Mouse (Mus musculus) embryonic facial prominence, embryonic 11.5 days (tissue): Measurements from ENCODE around the gene Ahdc1. TPM values are rescaled to one million over a fixed set of nuclear protein-coding genes. Genes with fewer than 3 reads are reported as not detected.

Experiments used
- ATAC-seq: fragments of 200-750 bp; cut with Nextera tagmentation; replicated peaks from 2 replicates; pipeline ENCODE4 v1.8.0; 2017; ENCODE audit warnings: low read depth; ENCODE audit not compliant: insufficient number of reproducible peaks, low FRiP score, low TSS enrichment
- DNase-seq: peaks from one replicate; pipeline ENCODE4 v3.0.0-alpha.2; 2015; ENCODE audit warnings: low spot score
- H3K27ac ChIP-seq: fragments of 300-500 bp; sonication (generic); replicated peaks from 2 replicates; pipeline ENCODE4 v1.5.1; 2014; ENCODE audit warnings: mild to moderate bottlenecking, low read depth, low read length, control low read depth
- H3K27me3 ChIP-seq: fragments of 300-500 bp; sonication (generic); 2 replicates; pipeline ENCODE4 v1.6.1; 2014; ENCODE audit warnings: mild to moderate bottlenecking, low read length, moderate library complexity, mixed read lengths; ENCODE audit not compliant: control insufficient read depth, insufficient read depth
- H3K36me3 ChIP-seq: fragments of 300-500 bp; sonication (generic); replicated peaks from 2 replicates; pipeline ENCODE4 v1.6.1; 2014; ENCODE audit warnings: low read depth, mild to moderate bottlenecking, low read length, moderate library complexity, mixed read lengths; ENCODE audit not compliant: control insufficient read depth, insufficient read depth
- H3K4me1 ChIP-seq: fragments of 300-500 bp; sonication (generic); 2 replicates; pipeline ENCODE4 v1.6.1; 2014; ENCODE audit warnings: low read length, mixed read lengths; ENCODE audit not compliant: control insufficient read depth, insufficient read depth
- H3K4me2 ChIP-seq: fragments of 300-500 bp; sonication (generic); 2 replicates; pipeline ENCODE4 v1.6.1; 2014; ENCODE audit warnings: low read depth, mild to moderate bottlenecking, control low read depth, low read length, moderate library complexity
- H3K4me3 ChIP-seq: fragments of 300-500 bp; sonication (generic); 2 replicates; pipeline ENCODE4 v1.5.1; 2014; ENCODE audit warnings: low read depth, low read length, control low read depth
- H3K9ac ChIP-seq: fragments of 300-500 bp; sonication (generic); replicated peaks from 2 replicates; pipeline ENCODE4 v1.6.1; 2014; ENCODE audit warnings: mild to moderate bottlenecking, control low read depth, low read length
- H3K9me3 ChIP-seq: fragments of 300-500 bp; sonication (generic); replicated peaks from 2 replicates; pipeline ENCODE4 v1.6.1; 2016; ENCODE audit warnings: mild to moderate bottlenecking, low read length, inconsistent platforms, mixed read lengths; ENCODE audit not compliant: control insufficient read depth
- WGBS: fragments of 180-500 bp; shearing (Covaris S2); extraction: QIAGEN DNeasy Blood & Tissue Kit; methylation state at CpG from one replicate; pipeline ENCODE4 v1.1.7; 2014; 5-methylcytosine and 5-hydroxymethylcytosine counted together
- polyA plus RNA-seq: library from polyadenylated mRNA; unstranded; fragments of >200 nt; fragmentation: Nextera tagmentation; extraction: Ambion mirVana; gene quantifications from 2 replicates; pipeline ENCODE4 v1.2.1, GENCODE M21; 2014

The Ahdc1 gene
- polyA plus RNA-seq, 1 experiment from 2014 or later: 6.6 TPM

DNA sequence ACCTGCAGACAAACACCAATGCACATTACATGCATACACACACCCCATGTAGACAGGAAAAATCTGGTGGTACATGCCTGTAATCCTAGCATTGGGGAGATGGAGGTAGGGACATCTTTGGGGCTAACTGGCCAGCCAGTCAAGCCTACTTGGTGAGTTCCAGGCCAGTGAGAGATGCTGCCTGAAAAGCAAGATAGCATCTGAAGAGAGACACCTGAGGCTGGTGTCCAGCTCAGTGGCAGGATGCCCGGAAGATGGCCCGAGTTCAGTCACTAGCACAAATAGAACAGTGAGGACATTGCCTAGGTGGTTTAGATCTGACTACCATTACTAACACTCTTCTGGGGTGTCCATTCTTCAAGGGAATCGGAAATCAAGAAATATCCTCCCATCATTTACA, 69.8 kb downstream of the Ahdc1 start:
- Histone ChIP-seq H3K4me1 (peaks cover 13% of the 10 kb centered on the region), H3K9me3 (no peaks in the 10 kb centered on the region), H3K27ac (no peak overlapping the region), H3K27me3 (no peaks in the 10 kb centered on the region), H3K36me3 (no peaks in the 10 kb centered on the region; the same call in 1 of the 2 replicates), H3K4me2 (no peak overlapping the region), H3K9ac (no peak overlapping the region), H3K4me3 (no peak overlapping the region)
- no peak for DNase-seq
- ATAC-seq: no peak
- WGBS: 97% methylated on average over 3 of the region's 3 CpGs

DNA sequence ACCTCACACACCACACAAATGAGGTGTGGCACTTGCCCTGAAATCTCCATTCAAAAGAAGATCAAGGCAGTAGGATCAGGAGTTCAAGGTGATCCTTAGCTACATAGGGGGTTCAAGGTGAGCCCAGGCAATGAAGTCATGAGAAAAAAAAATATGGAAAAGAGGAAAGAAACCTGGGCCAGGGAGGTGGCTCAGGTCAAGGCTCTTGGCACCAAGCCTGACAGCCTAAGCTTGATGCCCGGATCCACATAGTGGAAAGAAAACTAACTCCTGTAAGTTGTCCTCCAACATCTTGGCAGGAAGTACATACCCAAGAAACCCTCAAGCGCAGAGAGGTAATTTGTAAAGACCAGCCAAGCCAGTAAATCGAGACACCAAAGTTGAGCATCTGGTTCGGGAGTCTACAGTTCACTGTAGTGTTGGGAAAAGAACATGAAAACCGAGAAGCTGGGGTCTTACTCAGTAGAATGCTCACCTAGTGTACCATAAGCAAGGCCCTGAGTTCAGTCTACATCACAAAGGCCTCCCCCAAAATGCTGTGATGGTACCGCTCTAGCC, 71.2 kb downstream of the Ahdc1 start:
- DNase-seq (no peak), ATAC-seq (no peak)
- 87% methylated on average over 6 of the region's 6 CpGs for WGBS
- H3K36me3 ChIP-seq: no peaks in the 10 kb centered on the region; the same call in 1 of the 2 replicates
- H3K27ac ChIP-seq: no peak overlapping the region
- no peak overlapping the region for H3K9ac ChIP-seq
- no peak overlapping the region for H3K4me2 ChIP-seq
- H3K4me3 ChIP-seq: no peak overlapping the region
- no peaks in the 10 kb centered on the region for H3K9me3 ChIP-seq
- H3K27me3 ChIP-seq: no peaks in the 10 kb centered on the region
- peaks cover 13% of the 10 kb centered on the region for H3K4me1 ChIP-seq

DNA sequence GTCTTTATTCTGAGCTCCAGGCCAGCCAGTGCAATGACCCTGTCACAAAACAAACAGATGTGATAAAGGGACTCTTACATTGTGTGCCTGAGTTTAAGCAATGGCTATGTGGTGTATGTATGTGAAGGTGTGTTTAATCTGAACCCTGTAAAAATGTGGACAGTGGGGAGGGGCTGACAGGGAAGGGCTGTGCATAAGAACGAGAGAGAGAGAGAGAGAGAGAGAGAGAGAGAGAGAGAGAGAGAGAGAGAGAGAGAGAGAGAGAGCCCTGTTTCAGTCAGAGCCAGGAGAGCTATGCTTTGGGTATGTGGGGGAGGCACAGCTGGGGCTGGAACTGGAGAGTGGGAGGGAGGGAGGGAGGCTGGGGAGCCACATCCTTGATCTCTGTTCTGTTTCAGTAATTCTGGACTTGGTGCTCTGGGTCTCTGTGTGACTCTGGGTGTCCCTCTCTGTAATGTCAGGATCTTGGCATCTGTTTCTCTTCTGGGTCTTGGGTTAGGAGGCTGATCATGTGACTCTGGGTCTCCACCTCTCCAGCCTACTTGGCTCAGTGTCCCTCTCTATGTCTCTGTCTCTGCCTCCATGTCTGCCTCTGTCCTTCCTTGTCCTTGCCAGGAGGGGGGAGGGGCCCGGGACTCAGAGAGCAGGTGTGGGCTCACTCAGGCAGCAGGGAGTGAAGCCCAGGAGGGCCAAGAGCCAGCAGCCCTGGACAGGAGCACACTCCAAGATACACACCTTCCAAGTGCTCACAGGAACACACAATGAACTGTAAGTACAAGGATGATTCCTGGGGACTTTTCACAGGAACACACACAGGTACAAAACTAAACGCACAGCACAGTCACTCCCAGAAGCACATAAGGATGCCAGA, 73.2 kb downstream of the Ahdc1 start:
- no peaks in the 10 kb centered on the region for H3K27me3 ChIP-seq
- H3K9me3 ChIP-seq: no peaks in the 10 kb centered on the region
- WGBS: 19% methylated on average over 3 of the region's 3 CpGs
- DNase-seq: no peak
- H3K27ac ChIP-seq: no peak overlapping the region
- H3K4me3 ChIP-seq: no peak overlapping the region
- H3K9ac ChIP-seq: peak overlapping the region; percentile 43
- H3K4me1 ChIP-seq: peaks cover 13% of the 10 kb centered on the region
- no peaks in the 10 kb centered on the region for H3K36me3 ChIP-seq
- peak overlapping the region; percentile 89; the same call in 1 of the 2 replicates for H3K4me2 ChIP-seq
- ATAC-seq: peak; percentile 17

DNA sequence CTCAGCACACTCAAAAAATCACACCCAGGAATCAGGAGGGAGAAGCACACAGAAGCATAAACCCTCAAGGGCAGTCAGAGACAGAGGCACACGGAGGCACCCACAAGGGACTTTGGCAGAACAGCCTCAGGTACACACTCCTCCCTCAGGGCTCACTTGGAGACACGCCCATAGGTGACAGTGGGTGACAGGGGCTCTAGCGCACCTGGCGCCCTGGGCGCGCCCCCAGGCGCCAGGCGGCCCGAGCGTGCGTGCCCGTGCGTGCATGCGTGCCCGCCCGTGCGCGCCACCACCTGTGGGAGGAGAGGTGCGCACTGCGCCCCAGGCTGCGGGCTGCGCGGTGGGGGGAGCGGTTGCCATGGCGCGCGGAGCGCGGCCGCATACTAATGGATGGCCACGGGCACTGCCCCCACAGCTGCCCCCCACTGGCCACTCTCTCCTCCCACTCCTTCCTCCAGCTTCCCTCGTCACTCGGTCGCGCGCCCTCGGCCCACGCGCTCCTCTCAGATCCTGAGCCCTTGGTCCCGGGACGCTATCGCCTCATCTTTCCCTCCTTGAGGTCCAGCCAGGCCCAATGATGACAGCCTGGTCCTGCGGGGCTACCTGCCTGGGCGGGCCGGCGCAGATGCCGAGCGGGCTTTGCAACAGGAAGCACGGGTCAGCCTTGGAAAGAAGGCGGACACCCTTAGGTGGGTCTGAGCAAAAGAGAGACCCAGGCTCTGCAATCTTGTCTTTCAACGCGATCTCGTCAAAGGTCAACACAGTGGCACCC, 74.1 kb downstream of the Ahdc1 start:
- no peak for ATAC-seq
- H3K27me3 ChIP-seq: no peaks in the 10 kb centered on the region
- peak overlapping the region; percentile 43 for H3K9ac ChIP-seq
- DNase-seq: peak; percentile 59
- H3K4me3 ChIP-seq: peak overlapping the region; percentile 36
- peaks cover 13% of the 10 kb centered on the region for H3K4me1 ChIP-seq
- under 1% methylated on average over 44 of the region's 53 CpGs for WGBS
- H3K4me2 ChIP-seq: peak overlapping the region; percentile 89
- no peaks in the 10 kb centered on the region for H3K36me3 ChIP-seq
- H3K9me3 ChIP-seq: no peaks in the 10 kb centered on the region
- H3K27ac ChIP-seq: no peak overlapping the region

DNA sequence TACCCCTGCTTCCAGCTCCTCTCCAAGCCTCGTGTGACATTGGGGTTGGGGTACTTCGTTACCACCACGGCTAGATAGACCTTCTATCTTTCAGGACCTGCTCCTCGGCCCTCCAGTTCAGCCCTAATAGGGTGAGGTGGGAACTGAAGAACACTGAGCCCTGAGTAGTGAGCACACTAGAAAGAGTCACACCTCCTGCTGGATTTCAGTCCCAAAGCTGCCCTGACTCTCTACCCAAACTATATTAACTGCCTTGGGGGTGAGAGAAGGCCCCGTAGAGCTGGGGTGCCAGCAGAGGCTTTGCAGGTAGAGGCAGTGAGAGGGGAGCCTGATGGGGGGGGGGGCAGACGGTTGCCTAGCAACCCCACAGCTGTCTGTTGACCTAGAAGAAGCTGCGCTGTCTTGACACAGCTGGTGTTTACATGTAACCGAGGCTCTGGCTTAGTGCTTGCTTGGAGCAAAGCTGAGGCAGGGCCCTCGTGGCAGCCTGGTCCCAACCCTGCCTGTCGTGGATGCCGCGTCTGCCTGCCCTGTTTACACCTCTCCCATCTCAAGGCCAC, 74.8 kb downstream of the Ahdc1 start:
- no peak for DNase-seq
- Histone ChIP-seq H3K9me3 (no peaks in the 10 kb centered on the region), H3K4me2 (peak overlapping the region; percentile 89), H3K27ac (no peak overlapping the region), H3K27me3 (no peaks in the 10 kb centered on the region), H3K36me3 (no peaks in the 10 kb centered on the region), H3K4me1 (peaks cover 19% of the 10 kb centered on the region), H3K4me3 (peak overlapping the region; percentile 36; the same call in 1 of the 2 replicates), H3K9ac (no peak overlapping the region)
- ATAC-seq: peak; percentile 40
- 13% methylated on average over 12 of the region's 12 CpGs for WGBS

DNA sequence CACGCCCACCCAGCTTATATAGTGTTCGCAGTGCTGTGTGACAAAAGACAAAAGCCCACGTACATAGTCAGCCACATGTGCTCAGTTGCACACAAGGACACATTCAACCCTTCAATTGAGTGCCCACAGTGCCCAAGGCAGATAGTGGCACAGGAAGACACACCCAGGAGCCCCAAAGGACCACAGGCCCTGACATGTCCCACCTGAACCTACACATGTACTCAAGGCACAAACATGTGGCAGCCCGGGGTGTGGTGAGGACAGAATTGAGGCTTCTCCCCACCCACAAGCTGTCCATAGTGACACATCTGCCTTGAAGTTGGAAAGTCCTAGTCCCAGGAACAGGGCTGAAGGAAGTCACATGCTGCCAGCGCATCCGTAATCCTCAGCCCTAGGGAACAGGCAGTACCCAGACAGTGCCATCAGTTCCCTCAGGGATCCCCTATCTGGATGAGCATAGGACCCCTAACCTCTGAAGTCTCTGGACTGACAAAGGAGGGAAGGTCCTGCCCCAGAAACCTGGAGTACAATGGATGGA, 76.2 kb downstream of the Ahdc1 start:
- no peak for ATAC-seq
- Histone ChIP-seq H3K36me3 (no peaks in the 10 kb centered on the region), H3K27ac (no peak overlapping the region), H3K4me3 (no peak overlapping the region), H3K4me2 (no peak overlapping the region), H3K9me3 (no peaks in the 10 kb centered on the region), H3K9ac (no peak overlapping the region), H3K27me3 (no peaks in the 10 kb centered on the region), H3K4me1 (peaks cover 22% of the 10 kb centered on the region)
- no peak for DNase-seq
- 89% methylated on average over 6 of the region's 6 CpGs for WGBS

DNA sequence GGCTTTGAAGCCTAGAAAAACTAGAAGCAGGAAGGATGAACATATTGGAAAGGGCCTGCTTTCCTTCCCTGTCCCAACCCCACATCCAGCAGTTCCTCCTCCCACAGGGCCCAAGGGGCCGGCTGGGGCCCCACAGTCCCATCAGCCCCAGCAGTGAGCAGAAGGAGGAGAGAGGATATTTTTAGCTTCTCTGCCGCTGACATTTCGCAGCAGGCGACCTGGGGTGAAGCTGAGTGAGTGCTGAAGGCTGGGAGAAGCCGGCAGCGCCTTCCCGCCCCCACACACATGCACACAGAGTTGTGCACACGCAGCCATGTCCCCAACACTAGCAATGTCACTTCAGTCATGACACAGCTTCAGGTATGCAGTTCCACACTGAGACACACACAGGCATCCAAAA, 76.8 kb downstream of the Ahdc1 start:
- no peak overlapping the region for H3K27ac ChIP-seq
- H3K4me3 ChIP-seq: no peak overlapping the region
- no peaks in the 10 kb centered on the region for H3K36me3 ChIP-seq
- H3K4me2 ChIP-seq: no peak overlapping the region
- no peaks in the 10 kb centered on the region for H3K27me3 ChIP-seq
- 32% methylated on average over 8 of the region's 8 CpGs for WGBS
- H3K9ac ChIP-seq: no peak overlapping the region
- ATAC-seq: no peak
- H3K9me3 ChIP-seq: no peaks in the 10 kb centered on the region
- peaks cover 25% of the 10 kb centered on the region for H3K4me1 ChIP-seq
- no peak for DNase-seq
